Mouse (Mus musculus) lung, postnatal 0 days (tissue): ENCODE results near the gene Plin5.

Source experiments
- CTCF ChIP-seq: IDR thresholded peaks from 2 replicates; pipeline ENCODE4 v1.5.1; 2016; ENCODE audit warnings: antibody characterized with exemption, mild to moderate bottlenecking
- EP300 ChIP-seq: IDR thresholded peaks from 2 replicates; pipeline ENCODE4 v1.6.1; 2016; ENCODE audit warnings: antibody characterized with exemption, mild to moderate bottlenecking, control low read depth

DNA sequence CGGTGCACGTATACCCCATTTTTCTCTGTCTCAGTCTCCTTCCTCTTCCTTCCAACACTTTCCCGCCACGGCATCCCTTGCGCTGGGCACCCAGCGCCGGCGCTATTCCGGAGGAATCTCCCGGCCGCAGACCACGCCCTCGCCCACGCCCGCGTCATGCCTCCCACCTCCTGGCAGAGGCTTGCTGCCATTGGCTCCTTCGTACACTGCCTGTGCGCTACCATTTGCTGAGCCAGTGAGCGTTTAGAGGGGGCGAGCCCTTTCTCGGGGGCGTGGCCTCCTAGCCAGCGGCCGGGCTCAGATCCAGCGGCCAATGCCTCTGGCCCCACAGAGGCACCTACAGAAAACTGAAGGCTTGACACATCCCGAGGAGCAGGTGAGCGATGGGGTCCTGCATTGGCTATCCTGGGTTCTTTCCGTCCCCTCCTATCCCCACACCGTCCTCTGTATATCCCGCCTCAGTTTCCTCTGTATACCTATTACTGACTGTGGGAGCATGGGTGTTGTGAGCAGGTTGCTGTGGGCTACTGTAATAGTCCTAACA, 44.9 kb upstream of the Plin5 start, which contains the start of gene Tnfaip8l1:
- TF ChIP-seq EP300 (no peak), CTCF (no peak)
